Mouse (Mus musculus) adrenal gland, adult (tissue): ENCODE measurements around the gene Spast.

Experiments used
- DNase-seq, 2 experiments: peaks; one replicate each; pipeline ENCODE4 v3.0.0; 2022 to 2023; ENCODE audit warnings: low spot score in 1 of 2; ENCODE audit not compliant: inconsistent age in 2 of 2

Spast gene

GRCm38 (mm10) chr17:74338937-74339804 lies at the start of gene Spast:
TSS of gene Spast (plus strand) at chr17:74338987.
- peak; percentile 88 to 95 for DNase-seq

- peak in 1 of 2 experiments; percentile 19 for DNase-seq
These were observed 48.6 kb upstream of the Spast start for GRCm38 (mm10) chr17:74290198-74290597.

- peak in 1 of 2 experiments; percentile 21 for DNase-seq
These were observed 47.9 kb upstream of the Spast start for GRCm38 (mm10) chr17:74290869-74291268.

GRCm38 (mm10) chr17:74291640-74292361 lies 47.0 kb upstream of the Spast start:
- DNase-seq, result no peak

DNA sequence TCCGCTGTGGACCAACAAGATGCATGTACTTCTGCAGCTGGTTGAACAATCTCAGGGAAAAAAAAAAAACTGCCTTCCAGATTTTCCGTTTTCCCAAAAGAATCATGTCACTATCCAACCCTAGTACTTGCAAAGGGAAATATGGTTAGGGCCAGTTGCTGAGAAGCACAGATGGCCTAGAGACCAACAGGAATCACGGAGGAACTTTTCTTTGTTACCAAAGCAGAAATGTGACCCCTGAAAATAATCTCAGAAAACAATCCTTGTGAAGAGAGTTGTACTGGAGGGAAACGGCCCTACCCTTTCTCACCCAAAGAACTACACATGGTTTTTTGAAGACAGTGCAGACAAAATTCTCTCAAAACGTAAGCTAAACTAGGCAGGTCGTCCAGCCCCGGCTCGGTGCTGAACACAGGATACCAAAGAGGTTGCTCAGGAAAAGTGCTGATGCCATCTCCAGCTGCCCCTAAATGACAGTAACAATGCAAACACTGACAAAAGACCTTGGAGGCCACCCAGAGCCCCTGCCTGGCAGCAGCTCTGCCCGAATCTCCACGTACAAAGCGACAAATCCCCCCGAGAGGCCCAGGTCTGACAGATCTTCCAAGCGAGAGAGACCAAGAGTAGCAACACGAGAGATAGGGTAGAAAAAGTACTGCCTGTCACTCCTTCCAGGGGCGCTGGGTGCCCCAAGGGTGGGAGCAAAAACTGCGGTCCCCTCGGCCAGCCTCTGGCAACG lies 44.9 kb upstream of the Spast start:
- peak in 1 of 2 experiments; percentile 85 for DNase-seq

DNA sequence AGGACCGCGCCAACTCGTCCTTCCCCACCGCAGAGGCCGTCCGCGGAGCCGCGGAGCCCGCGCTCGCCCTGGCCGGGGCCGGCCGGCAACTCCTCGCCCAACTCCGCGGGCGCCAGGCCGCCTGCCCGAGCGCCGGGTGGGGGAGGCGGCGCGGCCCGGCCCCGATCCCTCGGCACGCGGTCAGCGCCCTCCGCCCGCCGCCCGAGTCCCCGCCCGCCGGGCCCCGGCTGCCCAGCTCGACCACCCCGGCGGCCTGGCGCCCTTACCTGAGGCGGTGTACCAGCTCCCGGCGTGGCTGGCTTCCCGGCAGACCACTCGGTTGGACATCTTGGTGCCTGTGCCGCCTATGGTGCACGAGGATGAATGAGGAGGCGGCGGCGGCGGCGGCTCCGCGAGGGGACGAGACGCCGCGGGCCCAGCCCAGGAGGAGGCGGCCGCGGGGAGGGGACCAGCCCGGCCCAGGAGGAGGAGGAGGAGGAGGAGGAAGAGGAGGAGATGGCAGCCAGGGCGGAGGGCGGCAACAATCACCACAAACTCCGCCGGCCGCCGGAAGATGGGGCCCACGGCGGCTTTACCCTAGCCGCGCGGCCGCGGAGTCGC lies 44.3 kb upstream of the Spast start:
- peak; percentile 92 to 97 for DNase-seq

DNA sequence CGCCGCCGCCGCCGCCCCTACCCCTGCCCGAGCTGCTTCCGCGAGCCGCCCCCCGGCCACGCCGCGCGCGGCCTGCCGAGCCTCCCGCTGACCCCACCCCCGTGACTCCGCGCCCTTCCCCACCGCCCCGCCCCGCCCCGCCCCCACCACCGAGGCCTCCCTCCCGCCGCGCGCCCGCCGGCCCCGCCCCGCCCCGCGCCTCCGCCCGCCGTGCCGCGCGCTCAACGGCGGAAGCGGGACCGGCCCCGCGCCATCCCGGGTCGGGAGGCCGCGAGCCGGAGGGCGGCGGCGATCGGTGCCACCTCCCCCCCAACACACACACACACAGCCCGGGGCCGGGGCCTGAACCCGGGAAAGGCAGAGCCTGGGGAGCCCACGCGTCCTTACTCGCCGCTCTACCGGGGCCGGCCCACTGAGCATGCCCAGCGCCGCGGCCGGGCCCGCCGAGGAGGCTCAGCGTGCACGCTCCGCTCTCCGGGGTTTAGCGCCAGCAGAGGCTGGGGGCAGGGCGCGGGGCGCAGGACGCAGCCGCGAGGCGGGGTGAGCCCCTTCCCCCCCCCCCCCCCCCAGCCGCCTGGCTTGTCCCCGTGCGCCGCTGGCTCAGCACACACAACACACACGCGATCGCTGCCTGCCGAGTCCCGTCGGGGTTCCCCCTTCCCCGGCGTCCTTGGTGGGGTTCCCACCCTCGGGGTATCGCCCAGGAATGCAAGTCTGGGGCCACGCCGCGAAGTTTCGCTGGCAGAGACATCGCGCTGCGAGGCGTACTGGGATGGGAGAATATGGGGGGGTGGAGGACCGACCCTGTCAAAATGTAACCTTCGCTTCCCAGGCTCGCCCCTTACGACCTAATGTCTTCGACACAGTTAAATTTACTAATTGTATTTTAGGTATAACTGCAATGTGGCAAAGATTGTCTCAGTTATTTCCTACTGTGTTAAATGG lies 43.5 kb upstream of the Spast start, which contains the start of gene Memo1:
Gene Memo1, minus strand, starts transcription at position 496 of the 945 bp plus-strand sequence.
- DNase-seq, result peak; percentile 91 to 93

DNA sequence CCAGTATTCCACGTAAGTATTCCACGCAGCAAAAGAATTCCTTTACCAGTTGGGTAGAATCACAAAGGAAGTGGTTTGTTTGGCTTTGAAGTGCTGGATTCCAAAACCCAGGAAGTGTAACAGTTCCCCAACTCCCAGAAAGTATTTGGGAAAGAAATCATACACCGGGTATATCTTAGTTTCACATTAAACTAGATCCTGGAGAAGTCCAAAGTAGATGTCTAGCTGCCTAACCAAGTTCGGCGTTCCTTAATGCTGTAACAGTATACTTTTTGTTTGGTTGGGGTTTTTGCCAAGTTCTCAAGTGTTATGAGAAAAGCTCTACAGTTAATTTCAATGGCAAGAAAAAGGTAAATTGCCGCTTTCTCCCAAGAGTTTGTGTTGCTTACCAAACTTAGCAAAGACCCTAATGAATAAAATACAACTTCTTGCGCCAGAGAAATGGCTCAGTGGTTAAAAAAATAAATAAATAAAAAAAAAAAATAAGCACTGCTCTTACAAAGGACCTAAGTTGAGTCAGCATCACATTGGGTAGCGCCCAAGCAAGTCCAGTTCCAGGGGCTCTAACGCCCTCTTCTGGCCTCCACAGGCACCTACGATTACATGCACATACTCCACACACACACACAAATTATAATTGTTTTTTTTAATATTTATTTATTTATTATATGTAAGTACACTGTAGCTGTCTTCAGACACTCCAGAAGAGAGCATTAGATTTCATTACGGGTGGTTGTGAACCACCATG lies 42.5 kb upstream of the Spast start:
- peak; percentile 50 to 79 for DNase-seq

DNA sequence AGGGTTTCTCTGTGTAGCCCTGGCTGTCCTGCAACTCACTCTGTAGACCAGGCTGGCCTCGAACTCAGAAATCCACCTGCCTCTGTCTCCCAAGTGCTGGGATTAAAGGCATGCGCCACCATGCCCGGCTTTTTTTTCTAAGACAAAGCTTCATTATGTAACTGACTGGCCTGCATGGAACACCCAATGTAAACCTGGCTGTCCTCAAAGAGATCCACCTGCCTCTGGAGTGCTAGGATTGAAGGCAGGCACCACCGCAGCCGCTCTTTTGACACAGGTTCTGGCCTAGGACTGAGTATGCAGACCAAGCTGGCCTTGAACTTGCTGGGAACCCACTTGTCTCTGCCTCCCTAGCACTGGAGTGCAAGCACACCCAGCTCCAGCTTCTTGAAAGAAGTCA lies 41.8 kb upstream of the Spast start:
- DNase-seq, result peak in 1 of 2 experiments; percentile 25

DNA sequence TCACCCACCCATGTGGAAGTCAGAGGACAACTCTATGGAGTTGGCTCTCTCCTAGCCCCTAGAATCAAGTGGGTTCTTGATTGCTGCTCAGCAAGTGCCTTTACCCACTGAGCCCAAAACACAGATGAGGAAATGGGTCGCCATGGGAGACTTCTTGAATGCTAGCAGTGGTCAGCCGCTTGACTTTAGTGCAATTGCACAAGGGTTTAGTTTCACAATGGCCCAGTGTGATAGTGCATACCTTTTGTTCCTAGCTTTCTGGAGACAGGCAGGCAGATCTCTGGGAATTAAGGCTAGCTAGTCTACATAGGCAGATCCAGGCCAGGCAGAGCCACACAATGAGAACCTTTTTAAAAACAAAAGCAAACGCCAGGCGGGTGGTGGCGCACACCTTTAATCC lies 38.7 kb upstream of the Spast start:
- no peak for DNase-seq

GRCm38 (mm10) chr17:74304060-74304459 lies 34.7 kb upstream of the Spast start:
- DNase-seq, result no peak

DNA sequence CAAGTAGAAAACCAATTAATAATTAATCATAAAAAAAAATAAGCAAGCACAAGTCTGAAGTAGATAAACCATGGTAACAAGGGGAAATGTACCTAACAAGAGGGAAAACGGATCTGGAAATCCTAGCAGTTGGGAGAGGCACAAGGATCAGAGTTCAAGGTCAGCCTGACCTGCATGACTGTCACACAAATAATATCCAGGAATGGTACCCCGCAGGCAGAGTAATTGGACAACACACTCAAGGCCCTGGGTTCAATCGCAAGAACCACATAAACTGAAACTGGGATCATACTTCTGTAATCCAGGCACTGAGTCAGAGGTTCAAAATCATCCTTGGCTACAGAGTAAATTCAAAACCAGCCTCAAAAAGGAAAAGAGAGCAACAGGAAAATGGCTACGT lies 33.2 kb upstream of the Spast start:
- no peak for DNase-seq

DNA sequence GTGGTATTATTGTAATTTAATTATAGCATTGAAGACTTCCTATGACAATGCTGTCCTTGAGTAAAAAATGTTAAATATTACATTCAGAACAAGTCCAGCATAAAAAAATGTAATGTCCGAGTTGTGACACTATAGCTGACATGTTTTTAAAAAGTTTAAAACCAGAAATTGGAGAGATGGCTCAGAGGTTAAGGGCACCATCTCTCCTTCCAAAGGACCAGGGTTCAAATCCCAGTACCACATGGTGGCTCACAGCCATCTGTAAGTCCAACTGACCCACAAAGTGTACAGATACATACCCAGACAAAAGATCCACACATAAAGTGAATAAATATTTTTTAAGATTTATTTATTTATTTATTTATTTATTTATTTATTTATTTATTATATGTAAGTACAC lies 32.8 kb upstream of the Spast start:
- no peak for DNase-seq

GRCm38 (mm10) chr17:74315445-74316308 lies 23.1 kb upstream of the Spast start:
- DNase-seq, result no peak

DNA sequence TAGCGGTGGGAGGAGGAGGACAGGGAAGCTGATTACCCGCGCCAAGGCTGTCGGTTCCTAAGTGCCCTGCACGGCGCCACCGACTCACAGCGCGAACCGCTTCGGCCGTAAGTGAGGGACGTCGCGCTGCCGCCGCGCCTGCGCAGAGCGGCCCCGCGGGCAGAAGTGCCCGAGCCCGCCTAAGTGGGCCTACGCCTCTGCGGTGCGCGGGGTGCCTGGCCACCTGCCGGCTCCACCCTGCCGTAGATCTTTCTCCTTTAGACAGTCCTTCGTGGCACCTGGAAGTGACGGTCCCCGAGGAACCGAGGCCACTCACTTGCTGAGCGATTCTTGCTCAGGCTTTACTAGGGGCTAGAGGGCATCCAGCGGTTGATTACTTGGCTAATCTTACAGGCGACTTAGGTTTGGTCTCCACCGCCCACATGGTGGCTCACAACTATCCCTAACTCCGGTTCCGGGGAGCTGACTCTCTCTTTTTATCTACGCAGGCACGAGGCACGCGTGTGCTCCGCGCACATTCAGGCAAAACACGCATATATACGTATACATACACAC lies 22.4 kb upstream of the Spast start:
- DNase-seq, result peak; percentile 93 to 98

GRCm38 (mm10) chr17:74318721-74319120 lies 20.1 kb upstream of the Spast start:
- DNase-seq, result no peak

DNA sequence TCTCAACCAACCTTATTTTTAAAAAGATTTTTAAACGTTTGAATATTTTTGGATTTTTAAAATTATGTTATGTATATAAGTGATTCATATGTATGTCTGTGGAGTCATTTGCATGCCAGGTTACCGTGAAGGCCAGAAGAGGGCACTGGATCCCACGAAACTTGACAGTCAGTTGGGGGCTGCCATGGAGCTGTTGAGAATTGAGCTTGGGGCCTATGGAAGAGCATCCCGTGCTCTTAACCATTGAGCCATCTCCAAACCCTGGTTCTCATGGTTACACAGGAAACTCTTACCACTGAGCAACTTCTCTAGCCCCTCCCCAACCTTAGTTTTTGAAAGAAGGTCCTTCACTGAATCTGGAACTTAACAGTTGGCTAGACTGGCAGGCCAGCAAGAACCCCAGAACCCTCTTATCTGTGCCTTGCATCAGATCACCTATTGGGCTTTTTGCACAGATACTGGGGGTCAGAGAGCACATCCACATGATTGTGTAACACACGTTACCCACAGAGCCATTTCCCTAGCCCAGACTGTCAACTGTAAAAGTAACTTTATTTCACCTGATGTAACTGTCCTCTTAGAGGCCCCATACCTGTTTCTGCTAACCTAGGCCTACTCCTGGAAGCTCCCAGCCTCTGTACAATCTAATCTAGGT lies 16.3 kb upstream of the Spast start:
- DNase-seq, result no peak
